Mouse (Mus musculus) lung, postnatal 0 days (tissue): ENCODE data around the gene Cfap61. TPM values are rescaled to one million over a fixed set of nuclear protein-coding genes. Genes with fewer than 3 reads are reported as not detected.
"Not testable (repeated sequence)": the region's sequence is repeated elsewhere in the genome, so short reads cannot be mapped to it uniquely, and the experiment has no call there.

Experiments
- ATAC-seq: fragments of 200-750 bp; cut with Nextera tagmentation; 2 replicates; pipeline ENCODE4 v1.8.0; 2017; ENCODE audit warnings: moderate library complexity
- DNase-seq: peaks from one replicate; pipeline ENCODE4 v3.0.0-alpha.2; 2016; ENCODE audit warnings: low spot score
- H3K27ac ChIP-seq: fragments of 300-500 bp; sonication (generic); 2 replicates; pipeline ENCODE4 v1.5.1; 2014; ENCODE audit warnings: antibody characterized with exemption, mild to moderate bottlenecking, low read length, mixed read lengths
- H3K27me3 ChIP-seq: fragments of 300-500 bp; sonication (generic); replicated peaks from 2 replicates; pipeline ENCODE4 v1.6.1; 2014; ENCODE audit warnings: low read length, mixed read lengths; ENCODE audit not compliant: insufficient read depth
- H3K36me3 ChIP-seq: fragments of 300-500 bp; sonication (generic); 2 replicates; pipeline ENCODE4 v1.6.1; 2014; ENCODE audit warnings: low read length, mixed read lengths; ENCODE audit not compliant: insufficient read depth
- H3K4me1 ChIP-seq: fragments of 300-500 bp; sonication (generic); 2 replicates; pipeline ENCODE4 v1.6.1; 2014; ENCODE audit warnings: antibody characterized with exemption, low read depth, low read length, mixed read lengths; ENCODE audit not compliant: insufficient read depth
- H3K4me2 ChIP-seq: fragments of 300-500 bp; sonication (generic); replicated peaks from 2 replicates; pipeline ENCODE4 v1.6.1; 2014; ENCODE audit warnings: low read depth, mild to moderate bottlenecking, low read length, moderate library complexity, mixed read lengths
- H3K4me3 ChIP-seq: fragments of 300-500 bp; sonication (generic); 2 replicates; pipeline ENCODE4 v1.5.1; 2014; ENCODE audit warnings: low read depth, low read length
- H3K9ac ChIP-seq: fragments of 300-500 bp; sonication (generic); replicated peaks from 2 replicates; pipeline ENCODE4 v1.6.1; 2014; ENCODE audit warnings: low read depth, mild to moderate bottlenecking
- H3K9me3 ChIP-seq: fragments of 300-500 bp; sonication (generic); 2 replicates; pipeline ENCODE4 v1.6.1; 2016; ENCODE audit warnings: low read length, mixed read lengths
- CTCF ChIP-seq: IDR thresholded peaks from 2 replicates; pipeline ENCODE4 v1.5.1; 2016; ENCODE audit warnings: antibody characterized with exemption, mild to moderate bottlenecking
- EP300 ChIP-seq: IDR thresholded peaks from 2 replicates; pipeline ENCODE4 v1.6.1; 2016; ENCODE audit warnings: antibody characterized with exemption, mild to moderate bottlenecking, control low read depth
- WGBS: fragments of 180-500 bp; shearing (Covaris S2); extraction: QIAGEN DNeasy Blood & Tissue Kit; methylation state at CpG from one replicate; pipeline ENCODE4 v1.1.7; 2014; 5-methylcytosine and 5-hydroxymethylcytosine counted together
- polyA plus RNA-seq: library from polyadenylated mRNA; unstranded; fragments of >200 nt; fragmentation: Nextera tagmentation; extraction: Ambion mirVana; gene quantifications from 2 replicates; pipeline ENCODE4 v1.2.1, GENCODE M21; 2015

The Cfap61 gene
- polyA plus RNA-seq, 1 experiment from 2014 or later = 4.9 TPM

GRCm38 (mm10) chr2:145893756-145894155 is 40.8 kb upstream of the Cfap61 start:
- H3K4me3 ChIP-seq = no peak overlapping the region
- no peak overlapping the region for H3K9ac ChIP-seq
- no peaks in the 10 kb centered on the region for H3K36me3 ChIP-seq
- peaks cover 6% of the 10 kb centered on the region; the same call in 1 of the 2 replicates for H3K4me1 ChIP-seq
- H3K4me2 ChIP-seq = no peak overlapping the region
- no peaks in the 10 kb centered on the region for H3K27me3 ChIP-seq
- DNase-seq (no peak), ATAC-seq (no peak)
- H3K9me3 ChIP-seq = no peaks in the 10 kb centered on the region
- TF ChIP-seq CTCF = no peak
- H3K27ac ChIP-seq = no peak overlapping the region
- WGBS = 98% methylated on average over 6 of the region's 6 CpGs

DNA sequence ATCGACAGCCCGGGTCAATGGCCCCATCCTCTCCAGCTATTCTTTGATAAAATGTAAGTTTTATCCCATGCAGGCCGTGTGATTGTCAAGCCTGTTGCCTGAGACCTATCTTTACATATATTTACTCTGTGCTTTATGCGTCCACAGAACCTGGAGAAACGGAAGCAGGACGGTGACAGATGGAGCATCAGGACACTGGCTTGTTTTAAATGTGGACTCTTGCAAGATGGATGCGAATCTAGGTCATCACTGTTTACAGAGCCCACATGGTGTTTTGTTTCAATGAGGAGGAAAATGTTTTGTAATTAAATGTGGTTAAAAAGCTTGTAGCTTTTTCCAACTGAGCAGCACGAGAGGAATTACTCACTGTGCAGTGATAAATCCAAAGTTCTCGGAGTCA is 36.5 kb upstream of the Cfap61 start:
- Histone ChIP-seq H3K36me3 (no peaks in the 10 kb centered on the region), H3K4me3 (no peak overlapping the region), H3K9ac (no peak overlapping the region), H3K4me1 (no peaks in the 10 kb centered on the region), H3K27me3 (no peaks in the 10 kb centered on the region), H3K9me3 (no peaks in the 10 kb centered on the region), H3K27ac (no peak overlapping the region), H3K4me2 (no peak overlapping the region)
- TF ChIP-seq CTCF (no peak), EP300 (no peak)
- DNase-seq (no peak), ATAC-seq (no peak)
- 52% methylated on average over 9 of the region's 9 CpGs for WGBS

GRCm38 (mm10) chr2:145900318-145900717 is 34.3 kb upstream of the Cfap61 start:
- not testable (repeated sequence) for H3K4me3 ChIP-seq, H3K9ac ChIP-seq, H3K27me3 ChIP-seq, H3K4me1 ChIP-seq, H3K27ac ChIP-seq, ATAC-seq, DNase-seq, H3K9me3 ChIP-seq, H3K36me3 ChIP-seq, H3K4me2 ChIP-seq
- 71% methylated on average over 6 of the region's 8 CpGs for WGBS

GRCm38 (mm10) chr2:145901861-145902260 is 32.7 kb upstream of the Cfap61 start, which contains the start of gene Naa20:
Naa20 (plus strand) TSS chr2:145902099.
- no peaks in the 10 kb centered on the region for H3K9me3 ChIP-seq
- no peak within 1 kb of the TSS for H3K27ac ChIP-seq
- H3K4me3 ChIP-seq = peak within 1 kb of the TSS; percentile 96
- DNase-seq = no peak
- TF ChIP-seq EP300 = no peak
- H3K27me3 ChIP-seq = no peaks in the 10 kb centered on the region
- peak within 1 kb of the TSS; percentile 76; the same call in 1 of the 2 replicates for H3K9ac ChIP-seq
- H3K4me2 ChIP-seq = peak within 1 kb of the TSS; percentile 63
- ATAC-seq = no peak
- no peaks in the 10 kb centered on the region for H3K36me3 ChIP-seq
- 86% methylated on average over 6 of the region's 6 CpGs for WGBS
- H3K4me1 ChIP-seq = peaks cover 8% of the 10 kb centered on the region; the same call in 1 of the 2 replicates

DNA sequence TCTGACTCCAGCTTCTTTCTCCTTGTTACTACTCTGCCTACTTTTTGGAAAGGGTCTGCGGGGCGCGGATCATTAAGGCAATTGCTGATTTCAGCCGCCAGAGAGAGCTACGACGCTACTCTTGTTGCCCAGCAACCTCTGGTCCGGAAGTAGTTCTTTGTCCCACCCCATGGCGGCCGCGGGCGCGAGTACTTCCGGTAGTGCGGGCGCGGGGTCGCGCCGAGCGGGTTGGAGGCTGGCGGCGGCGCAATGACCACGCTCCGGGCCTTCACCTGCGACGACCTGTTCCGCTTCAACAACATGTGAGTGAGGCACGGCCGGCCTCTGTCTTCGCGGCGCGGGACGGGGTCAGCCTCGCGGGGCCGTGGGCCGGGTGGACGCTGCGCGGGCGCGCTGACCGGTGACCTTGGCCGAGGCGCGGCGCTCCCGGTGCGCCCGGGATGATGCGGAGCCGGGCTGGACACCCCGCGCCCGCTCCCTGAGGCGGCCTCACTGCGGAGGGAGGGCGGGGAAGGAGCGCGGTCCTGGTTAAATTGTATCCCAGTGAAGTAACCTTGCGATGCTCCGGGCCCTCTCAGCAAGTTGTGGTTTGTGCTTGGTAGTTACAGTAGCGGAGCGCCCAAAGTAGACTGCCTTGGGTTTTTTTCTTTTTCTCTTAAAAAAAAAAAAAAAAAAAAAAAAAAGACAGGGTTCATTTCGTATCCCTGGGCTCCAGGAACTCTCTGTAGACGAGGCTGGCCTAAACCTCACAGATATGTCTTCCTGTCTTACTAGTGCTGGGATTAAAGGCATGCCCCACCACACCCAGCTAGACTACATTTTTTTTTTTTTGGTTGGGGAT is 31.3 kb upstream of the Cfap61 start:
- WGBS = under 1% methylated on average over 66 of the region's 68 CpGs
- ATAC-seq (peak; percentile 97), DNase-seq (peak; percentile 96)
- Histone ChIP-seq H3K4me1 (peaks cover 8% of the 10 kb centered on the region; the same call in 1 of the 2 replicates), H3K4me2 (peak overlapping the region; percentile 63), H3K4me3 (peak overlapping the region; percentile 96), H3K27ac (peak overlapping the region; percentile 79), H3K27me3 (no peaks in the 10 kb centered on the region), H3K36me3 (no peaks in the 10 kb centered on the region), H3K9ac (peak overlapping the region; percentile 76), H3K9me3 (no peaks in the 10 kb centered on the region)
- no peak for TF ChIP-seq EP300
- TF ChIP-seq CTCF = peak; percentile 74

DNA sequence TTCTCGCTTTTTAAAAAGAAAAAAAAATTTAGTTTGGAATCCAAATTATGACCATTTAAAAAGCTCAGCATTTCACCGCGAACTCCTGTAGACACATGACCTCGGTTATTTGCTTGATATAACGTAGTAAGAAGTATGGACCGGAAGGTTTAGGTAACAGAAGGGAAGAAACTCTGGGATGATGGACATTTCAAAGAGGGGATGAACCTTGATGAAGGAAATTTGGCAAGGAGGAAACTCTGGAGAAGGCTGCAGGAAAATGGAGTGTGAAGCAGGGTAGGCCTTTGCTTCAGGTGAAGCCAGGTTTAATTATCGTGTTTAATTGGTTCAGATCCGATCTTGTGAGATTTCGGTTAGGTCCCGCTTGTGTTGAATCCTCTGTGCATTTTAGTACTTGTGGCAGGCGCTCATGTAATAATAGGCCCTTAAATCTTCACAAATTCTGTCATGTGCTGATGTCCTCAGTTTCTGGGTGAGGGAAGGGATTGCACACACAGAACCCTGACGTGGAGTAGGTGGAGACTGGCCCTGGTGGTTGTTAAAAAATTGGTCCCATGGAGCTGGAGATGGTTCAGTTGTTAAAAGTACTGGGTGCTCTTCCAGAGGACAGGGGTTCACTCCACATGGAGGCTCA is 30.5 kb upstream of the Cfap61 start:
- Histone ChIP-seq H3K4me1 (peaks cover 8% of the 10 kb centered on the region; the same call in 1 of the 2 replicates), H3K9ac (peak overlapping the region; percentile 76; the same call in 1 of the 2 replicates), H3K27ac (no peak overlapping the region), H3K4me2 (peak overlapping the region; percentile 63; the same call in 1 of the 2 replicates), H3K36me3 (0 out of 2 replicates have a peak, but pooled peaks cover 6% of the 10 kb centered on the region), H3K9me3 (no peaks in the 10 kb centered on the region), H3K27me3 (no peaks in the 10 kb centered on the region), H3K4me3 (peak overlapping the region; percentile 96)
- DNase-seq (no peak), ATAC-seq (no peak)
- WGBS = 24% methylated on average over 12 of the region's 12 CpGs
- TF ChIP-seq CTCF (no peak), EP300 (no peak)
